Mouse (Mus musculus) MEL (cell line): Measurements from ENCODE around the gene Apoa5. TPM values are rescaled to one million over a fixed set of nuclear protein-coding genes. Genes with fewer than 3 reads are reported as not detected.

Experiments used
- DNase-seq: peaks from one replicate; pipeline ENCODE4 v3.0.0; 2011; ENCODE audit warnings: low read depth, low spot score
- H3K27ac ChIP-seq: 2 replicates; pipeline ENCODE4 v1.5.1; 2012; ENCODE audit warnings: low read depth, mild to moderate bottlenecking, control low read depth, low read length, moderate library complexity; ENCODE audit not compliant: control insufficient read depth
- H3K27me3 ChIP-seq, 2 experiments: fragments of 150-350 bp in 1 of 2; sonication (generic) in 1 of 2; 2 replicates each; pipeline ENCODE4 v1.6.1; 2012; ENCODE audit warnings: low read length in 2 of 2, mild to moderate bottlenecking in 2 of 2, improper control_type of control experiment in 1 of 2, moderate library complexity in 1 of 2; ENCODE audit not compliant: insufficient read depth in 2 of 2, control insufficient read depth in 1 of 2
- H3K36me3 ChIP-seq, 2 experiments: 2 replicates each; pipeline ENCODE4 v1.6.1; 2012 to 2014; ENCODE audit warnings: low read length in 2 of 2, improper control_type of control experiment in 1 of 2, inconsistent platforms in 1 of 2, mild to moderate bottlenecking in 1 of 2; ENCODE audit not compliant: insufficient read depth in 2 of 2, control insufficient read depth in 1 of 2
- H3K4me1 ChIP-seq, 2 experiments: fragments of 150-350 bp in 1 of 2; sonication (generic) in 1 of 2; 2 replicates each; pipeline ENCODE4 v1.6.1; 2012; ENCODE audit warnings: low read length in 2 of 2, improper control_type of control experiment in 1 of 2, mild to moderate bottlenecking in 1 of 2; ENCODE audit not compliant: insufficient read depth in 2 of 2, control insufficient read depth in 1 of 2
- H3K4me3 ChIP-seq, 2 experiments: fragments of 150-350 bp in 1 of 2; sonication (generic) in 1 of 2; 2 replicates each; pipeline ENCODE4 v1.5.1; 2012; ENCODE audit warnings: low read depth in 2 of 2, low read length in 2 of 2, mild to moderate bottlenecking in 2 of 2, moderate library complexity in 2 of 2, control low read depth in 1 of 2, improper control_type of control experiment in 1 of 2; ENCODE audit not compliant: control insufficient read depth in 1 of 2, insufficient read depth in 1 of 2
- H3K79me2 ChIP-seq: 2 replicates; pipeline ENCODE4 v1.6.1; 2012; ENCODE audit warnings: mild to moderate bottlenecking, low read length, moderate library complexity; ENCODE audit not compliant: control insufficient read depth, poor library complexity, insufficient read depth
- H3K9ac ChIP-seq: 2 replicates; pipeline ENCODE4 v1.6.1; 2012; ENCODE audit warnings: low read depth, mild to moderate bottlenecking, control low read depth, low read length, moderate library complexity; ENCODE audit not compliant: control insufficient read depth, poor library complexity, severe bottlenecking
- H3K9me3 ChIP-seq: fragments of 150-350 bp; sonication (generic); replicated peaks from 2 replicates; pipeline ENCODE4 v1.6.1; 2012; ENCODE audit warnings: mild to moderate bottlenecking, low read length, improper control_type of control experiment, moderate library complexity; ENCODE audit not compliant: insufficient read depth
- CHD1 ChIP-seq: IDR thresholded peaks from 2 replicates; pipeline ENCODE4 v1.6.1; 2012; ENCODE audit warnings: low read depth, mild to moderate bottlenecking, inconsistent platforms, low read length, improper control_type of control experiment
- CHD2 ChIP-seq: IDR thresholded peaks from 2 replicates; pipeline ENCODE4 v1.6.1; 2011; ENCODE audit warnings: low read length, improper control_type of control experiment
- CTCF ChIP-seq, 3 experiments: IDR thresholded peaks in 2 of 3; conservative IDR thresholded peaks in 1 of 3; 2 replicates each; pipeline ENCODE4 v1.5.1; 2011 to 2012; ENCODE audit warnings: low read length in 3 of 3, low read depth in 2 of 3, mild to moderate bottlenecking in 2 of 3, improper control_type of control experiment in 1 of 3, inconsistent platforms in 1 of 3, mixed read lengths in 1 of 3, moderate library complexity in 1 of 3; ENCODE audit not compliant: control insufficient read depth in 1 of 3, insufficient read depth in 1 of 3, poor library complexity in 1 of 3, severe bottlenecking in 1 of 3
- E2F4 ChIP-seq: IDR thresholded peaks from 2 replicates; pipeline ENCODE4 v1.6.1; 2011; ENCODE audit warnings: low read depth, low read length, improper control_type of control experiment, borderline replicate concordance
- EP300 ChIP-seq, 2 experiments: IDR thresholded peaks; 2 replicates each; pipeline ENCODE4 v1.6.1; 2011; ENCODE audit warnings: improper control_type of control experiment in 2 of 2, low read length in 2 of 2, low read depth in 1 of 2, mild to moderate bottlenecking in 1 of 2
- ETS1 ChIP-seq: IDR thresholded peaks from 2 replicates; pipeline ENCODE4 v1.6.1; 2012; ENCODE audit warnings: low read depth, mild to moderate bottlenecking, inconsistent platforms, low read length, improper control_type of control experiment, moderate library complexity
- GATA1 ChIP-seq: IDR thresholded peaks from 2 replicates; pipeline ENCODE4 v1.6.1; 2011; ENCODE audit warnings: low read depth, low read length, improper control_type of control experiment
- JUND ChIP-seq: IDR thresholded peaks from 2 replicates; pipeline ENCODE4 v1.6.1; 2011; ENCODE audit warnings: low read depth, mild to moderate bottlenecking, improper control_type of control experiment, low read length
- KAT2A ChIP-seq: conservative IDR thresholded peaks from 2 replicates; pipeline ENCODE4 v1.6.1; 2012; ENCODE audit warnings: low read depth, low read length, improper control_type of control experiment, inconsistent platforms
- MAFK ChIP-seq: IDR thresholded peaks from 2 replicates; pipeline ENCODE4 v1.6.1; 2011; ENCODE audit warnings: low read depth, mild to moderate bottlenecking, low read length, improper control_type of control experiment, borderline replicate concordance
- MAX ChIP-seq: IDR thresholded peaks from 2 replicates; pipeline ENCODE4 v1.6.1; 2011; ENCODE audit warnings: low read length, improper control_type of control experiment
- MEF2A ChIP-seq: IDR thresholded peaks from 2 replicates; pipeline ENCODE4 v1.6.1; 2014; ENCODE audit warnings: low read depth, mild to moderate bottlenecking, inconsistent platforms, low read length, improper control_type of control experiment; ENCODE audit not compliant: poor library complexity, insufficient replicate concordance, severe bottlenecking; ENCODE audit errors: extremely low read depth
- MXI1 ChIP-seq: IDR thresholded peaks from 2 replicates; pipeline ENCODE4 v1.6.1; 2011; ENCODE audit warnings: mild to moderate bottlenecking, low read depth, low read length, improper control_type of control experiment
- MYB ChIP-seq: IDR thresholded peaks from 2 replicates; pipeline ENCODE4 v1.6.1; 2011; ENCODE audit warnings: mild to moderate bottlenecking, low read depth, low read length, improper control_type of control experiment
- NRF1 ChIP-seq: IDR thresholded peaks from 2 replicates; pipeline ENCODE4 v1.6.1; 2014; ENCODE audit warnings: low read depth, mild to moderate bottlenecking, inconsistent platforms, low read length, improper control_type of control experiment, moderate library complexity; ENCODE audit not compliant: poor library complexity, insufficient read depth, severe bottlenecking
- POLR2AphosphoS5 ChIP-seq: IDR thresholded peaks from 2 replicates; pipeline ENCODE4 v1.6.1; 2012; ENCODE audit warnings: low read depth, borderline replicate concordance, mild to moderate bottlenecking, inconsistent platforms, low read length, moderate library complexity, mixed read lengths
- RAD21 ChIP-seq: IDR thresholded peaks from 2 replicates; pipeline ENCODE4 v1.6.1; 2011; ENCODE audit warnings: mild to moderate bottlenecking, low read depth, low read length, improper control_type of control experiment
- SIN3A ChIP-seq: IDR thresholded peaks from 2 replicates; pipeline ENCODE4 v1.6.1; 2012; ENCODE audit warnings: low read length, improper control_type of control experiment, inconsistent platforms
- SMC3 ChIP-seq: IDR thresholded peaks from 2 replicates; pipeline ENCODE4 v1.6.1; 2011; ENCODE audit warnings: low read depth, low read length, improper control_type of control experiment
- TAL1 ChIP-seq: IDR thresholded peaks from 2 replicates; pipeline ENCODE4 v1.6.1; 2012; ENCODE audit warnings: mild to moderate bottlenecking, inconsistent platforms, low read length, moderate library complexity, mixed read lengths
- TCF12 ChIP-seq: IDR thresholded peaks from 2 replicates; pipeline ENCODE4 v1.6.1; 2014; ENCODE audit warnings: low read depth, mild to moderate bottlenecking, inconsistent platforms, low read length, improper control_type of control experiment, moderate library complexity
- USF1 ChIP-seq: IDR thresholded peaks from 2 replicates; pipeline ENCODE4 v1.6.1; 2014; ENCODE audit warnings: low read depth, mild to moderate bottlenecking, inconsistent platforms, low read length, improper control_type of control experiment, moderate library complexity
- USF2 ChIP-seq, 2 experiments: IDR thresholded peaks; 2 replicates each; pipeline ENCODE4 v1.6.1; 2011 to 2012; ENCODE audit warnings: improper control_type of control experiment in 2 of 2, low read length in 2 of 2, borderline replicate concordance in 1 of 2, inconsistent platforms in 1 of 2, low read depth in 1 of 2, mild to moderate bottlenecking in 1 of 2; ENCODE audit not compliant: insufficient read depth in 1 of 2
- ZC3H11A ChIP-seq: IDR thresholded peaks from 2 replicates; pipeline ENCODE4 v1.6.1; 2012; ENCODE audit warnings: low read depth, mild to moderate bottlenecking, inconsistent platforms, low read length, improper control_type of control experiment
- ZKSCAN1 ChIP-seq: IDR thresholded peaks from 2 replicates; pipeline ENCODE4 v1.6.1; 2012; ENCODE audit warnings: low read depth, mild to moderate bottlenecking, inconsistent platforms, low read length, improper control_type of control experiment, moderate library complexity
- ZNF384 ChIP-seq: IDR thresholded peaks from 2 replicates; pipeline ENCODE4 v1.6.1; 2012; ENCODE audit warnings: low read depth, mild to moderate bottlenecking, inconsistent platforms, low read length, improper control_type of control experiment
- polyA plus RNA-seq, 2 experiments: library from polyadenylated mRNA; stranded (reverse) in 1 of 2; unstranded in 1 of 2; fragments of >175 nt in 1 of 2; fragments of >200 nt in 1 of 2; gene quantifications; 2 replicates each; pipeline versions ENCODE4 v1.2.1 to v1.2.4; 2012; ENCODE audit warnings: low replicate concordance in 2 of 2, low read depth in 1 of 2; ENCODE audit not compliant: insufficient read length in 2 of 2, insufficient read depth in 1 of 2, missing spikeins in 1 of 2
- total RNA-seq: library from RNA; depleted of rRNA; stranded (reverse); fragments of 300-350 nt; gene quantifications from 2 replicates; pipeline ENCODE4 v1.2.3, GENCODE M21; 2012

Gene Apoa5
- total and polyA plus RNA-seq, 3 experiments = 0.04 TPM; not detected in 2

GRCm38 (mm10) chr9:46316388-46316787 is 48.0 kb downstream of the Apoa5 start:
- no peaks in the 10 kb centered on the region for H3K36me3 ChIP-seq
- no peaks in the 10 kb centered on the region for H3K9me3 ChIP-seq
- peaks cover 0 to 3% of the 10 kb centered on the region in 2 experiments; a peak in 2 of 4 replicates for H3K27me3 ChIP-seq
- no peak overlapping the region for H3K9ac ChIP-seq
- no peaks in the 10 kb centered on the region for H3K4me1 ChIP-seq
- H3K27ac ChIP-seq = no peak overlapping the region
- no peak for DNase-seq
- H3K4me3 ChIP-seq = no peak overlapping the region
- no peak for TF ChIP-seq CHD2
- TF ChIP-seq TCF12 = no peak
- no peak for TF ChIP-seq ZNF384
- TF ChIP-seq USF1 = no peak
- TF ChIP-seq GATA1 = no peak
- TF ChIP-seq TAL1 = no peak
- no peak for TF ChIP-seq ZC3H11A
- no peak for TF ChIP-seq CTCF (IDR thresholded peaks at IDR 0.05 in 2 of 3, conservative IDR thresholded peaks at IDR 0.05 in 1 of 3; ENCODE audit: control insufficient read depth in 1 of 3, insufficient read depth in 1 of 3, low read depth in 2 of 3, low read length in 3 of 3, poor library complexity in 1 of 3, severe bottlenecking in 1 of 3)
- no peak for TF ChIP-seq SIN3A
- TF ChIP-seq POLR2AphosphoS5 = no peak
- TF ChIP-seq NRF1 = no peak
- no peak for TF ChIP-seq MEF2A
- TF ChIP-seq E2F4 = no peak
- no peak for TF ChIP-seq JUND
- no peak for TF ChIP-seq MAX
- no peak for TF ChIP-seq MXI1
- no peak for TF ChIP-seq CHD1
- no peak for TF ChIP-seq KAT2A
- TF ChIP-seq SMC3 = no peak
- no peak for TF ChIP-seq RAD21
- no peaks in the 10 kb centered on the region for H3K79me2 ChIP-seq

- Histone ChIP-seq H3K79me2 (no peaks in the 10 kb centered on the region), H3K9me3 (no peaks in the 10 kb centered on the region), H3K27me3 (peaks cover 0 to 3% of the 10 kb centered on the region in 2 experiments; a peak in 2 of 4 replicates), H3K4me3 (no peak overlapping the region), H3K4me1 (no peaks in the 10 kb centered on the region), H3K27ac (no peak overlapping the region), H3K36me3 (no peaks in the 10 kb centered on the region), H3K9ac (no peak overlapping the region)
- no peak for DNase-seq
- TF ChIP-seq SMC3 (no peak), ZKSCAN1 (no peak), MAX (no peak), ETS1 (no peak), MAFK (no peak), CHD2 (no peak), EP300 (IDR thresholded peaks at IDR 0.05; ENCODE audit: low read depth in 1 of 2, low read length in 2 of 2) (no peak), USF2 (IDR thresholded peaks at IDR 0.05; ENCODE audit: borderline replicate concordance in 1 of 2, insufficient read depth in 1 of 2, low read depth in 1 of 2, low read length in 2 of 2) (no peak), MXI1 (no peak), MEF2A (no peak), MYB (no peak), GATA1 (no peak)
Measured at GRCm38 (mm10) chr9:46316909-46317308, 48.5 kb downstream of the Apoa5 start.
